Mouse (Mus musculus) 3T3-L1 (cell line): ENCODE results near the gene Ldlrad1.
A peak's percentile ranks its signal among the peaks of the same experiment; 100 is the strongest.

ENCODE experiments used
- DNase-seq: peaks from one replicate; pipeline ENCODE4 v3.0.0-alpha.2; 2015; ENCODE audit warnings: low read depth, low spot score

Gene Ldlrad1

DNA sequence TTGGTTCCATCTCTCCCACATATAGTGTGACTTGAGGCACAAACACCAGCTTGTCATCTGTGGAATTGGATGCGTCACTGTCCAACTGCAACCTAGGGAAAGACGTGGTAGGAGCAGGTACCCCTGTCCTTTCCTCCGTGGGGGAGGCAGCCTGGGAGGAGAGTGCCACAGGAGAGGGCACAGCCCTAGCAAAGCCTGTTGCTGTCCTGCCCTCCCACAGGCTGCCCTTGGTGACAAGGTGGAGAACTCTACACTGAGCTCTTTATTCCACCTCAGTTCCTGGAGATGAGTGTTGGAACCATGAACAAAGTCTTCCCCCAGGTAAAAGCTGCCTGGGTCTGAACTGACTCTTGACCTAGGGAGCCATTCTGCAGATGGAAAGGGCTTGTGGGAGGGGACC is at the start of gene Ldlrad1:
TSS of gene Ldlrad1 (plus strand) at position 301 of the 400 bp plus-strand sequence.
- no peak for DNase-seq

DNA sequence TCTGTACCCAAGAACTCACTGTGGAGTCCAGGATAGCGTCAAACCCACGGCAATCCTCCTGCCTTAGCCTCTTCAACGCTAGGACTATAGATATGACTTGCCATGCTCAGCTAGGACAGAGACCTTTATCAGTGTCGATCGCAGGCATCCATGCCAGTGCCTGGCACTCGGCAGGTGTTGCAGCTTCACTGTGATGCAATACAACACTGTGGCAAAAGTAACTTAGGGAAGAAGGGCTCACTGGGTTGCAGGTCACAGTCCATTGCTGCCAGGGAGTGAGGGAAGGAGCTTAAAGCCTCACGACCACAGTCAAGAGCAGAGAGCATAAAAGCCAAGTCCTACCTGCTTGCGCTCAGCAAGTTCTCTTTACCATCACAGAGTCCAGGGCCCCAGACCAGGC is 48.8 kb upstream of the Ldlrad1 start:
- DNase-seq: no peak

DNA sequence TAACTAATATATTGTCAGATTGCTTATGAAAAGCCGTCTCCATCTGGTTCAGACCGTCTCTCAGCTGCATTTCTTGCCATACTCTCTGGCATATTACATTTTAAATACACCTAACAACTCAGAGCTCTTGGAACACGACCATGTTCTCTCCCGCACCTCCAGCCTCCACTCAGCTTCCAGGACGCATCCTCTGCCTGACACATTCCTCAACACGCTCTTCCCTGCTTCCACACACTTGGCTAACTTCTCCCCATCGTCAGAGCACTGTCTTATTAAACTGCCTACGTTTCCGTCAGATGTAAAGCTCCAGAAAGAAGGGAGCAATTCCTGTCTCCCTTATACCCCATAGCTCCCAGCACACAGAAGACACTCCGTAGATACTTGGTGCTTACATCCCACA is 45.6 kb upstream of the Ldlrad1 start:
- no peak for DNase-seq

DNA sequence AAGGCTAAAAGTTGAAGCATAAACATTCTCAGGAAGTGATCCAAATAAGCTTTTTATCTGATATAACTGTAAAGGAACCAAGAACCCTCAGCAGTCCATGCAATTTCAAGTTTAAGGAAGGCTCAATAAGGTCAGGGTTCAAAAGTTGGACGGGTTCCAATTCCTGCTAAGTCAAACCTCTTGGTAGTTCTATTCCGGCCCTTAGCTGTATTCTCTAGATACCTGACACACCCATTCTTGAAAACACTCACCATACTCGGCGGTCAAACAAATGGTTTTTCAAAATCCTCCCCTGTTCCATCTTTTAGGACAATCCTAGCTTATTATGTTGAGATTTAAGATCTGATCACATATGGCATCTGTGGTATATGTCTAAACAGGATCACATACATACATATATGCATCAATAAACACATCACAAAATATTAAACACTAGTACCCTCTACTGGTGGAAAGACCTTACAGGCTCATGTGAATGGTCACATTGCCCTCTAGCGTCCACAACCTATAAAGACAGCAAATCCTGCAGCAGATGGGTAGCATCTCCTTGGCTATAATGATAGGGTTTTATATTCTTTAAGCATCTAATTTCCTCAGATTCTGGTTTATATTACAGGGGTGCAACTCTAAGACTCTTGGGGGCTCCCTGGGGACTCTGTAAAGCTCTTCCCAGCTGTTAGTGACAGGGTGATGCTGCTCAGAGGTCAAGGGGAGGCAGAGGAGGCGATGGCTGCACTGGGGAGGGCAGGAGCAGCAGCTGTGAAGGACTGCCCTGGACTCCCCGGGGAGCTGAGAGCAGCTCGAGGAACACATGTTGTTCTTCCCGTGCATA is 45.0 kb upstream of the Ldlrad1 start:
- peak; percentile 86 for DNase-seq

DNA sequence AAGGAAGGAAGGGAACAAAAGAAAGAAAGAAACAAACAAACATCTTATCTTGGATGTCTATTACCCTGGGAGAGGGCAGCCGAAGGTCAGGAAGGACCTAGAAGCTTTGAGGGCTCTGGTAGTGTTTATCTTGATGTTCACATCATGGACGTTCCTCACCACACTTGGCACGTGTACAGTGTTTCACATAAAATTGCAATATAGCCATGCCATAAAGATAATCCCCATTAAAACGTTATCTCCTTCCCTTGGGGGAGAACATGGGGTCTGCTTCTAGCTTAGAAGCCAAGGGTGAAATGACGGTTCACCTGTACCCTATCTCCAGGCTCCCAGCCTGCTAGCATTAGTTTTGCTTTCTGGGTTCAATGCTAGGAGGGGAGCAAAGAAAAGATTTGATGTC is 42.3 kb upstream of the Ldlrad1 start:
- no peak for DNase-seq

DNA sequence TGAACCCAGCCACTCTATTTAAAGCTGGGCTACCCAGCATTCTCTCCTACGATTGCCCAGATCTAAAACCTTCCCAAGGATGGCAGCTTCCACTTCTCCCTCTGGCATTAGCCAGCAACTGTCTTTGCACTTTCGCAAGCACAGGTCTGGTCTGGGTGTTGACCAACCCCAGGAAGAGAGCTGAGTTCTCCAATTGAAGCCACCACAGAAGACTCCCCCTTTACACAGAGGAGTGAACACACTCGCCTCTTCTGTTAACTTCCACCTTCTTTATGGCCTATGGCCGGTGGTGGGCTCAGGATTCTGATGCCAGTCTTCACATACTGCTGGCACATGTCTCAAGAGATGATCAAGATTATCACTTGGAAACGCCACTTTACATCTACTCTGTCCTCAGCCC is 41.2 kb upstream of the Ldlrad1 start:
- DNase-seq: no peak

DNA sequence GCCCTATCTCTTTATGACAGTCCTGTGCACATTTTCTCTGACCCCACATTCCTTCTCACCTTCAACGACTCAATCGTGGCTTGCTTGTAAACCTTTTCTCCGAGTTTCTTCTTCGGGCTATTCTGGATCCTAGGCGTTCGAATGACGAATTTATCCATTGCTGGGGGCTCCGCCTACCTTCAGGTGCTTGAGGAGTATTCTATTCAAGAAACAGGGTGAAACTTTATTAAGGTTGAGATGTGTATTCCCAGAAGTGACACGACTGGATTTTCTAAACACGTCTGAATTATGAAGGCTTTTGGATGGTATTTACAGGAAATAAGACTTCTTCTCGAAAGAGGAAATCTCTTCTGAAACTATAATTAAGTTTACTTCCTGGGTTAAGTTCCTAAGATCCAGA is 31.5 kb upstream of the Ldlrad1 start:
- peak; percentile 34 for DNase-seq

DNA sequence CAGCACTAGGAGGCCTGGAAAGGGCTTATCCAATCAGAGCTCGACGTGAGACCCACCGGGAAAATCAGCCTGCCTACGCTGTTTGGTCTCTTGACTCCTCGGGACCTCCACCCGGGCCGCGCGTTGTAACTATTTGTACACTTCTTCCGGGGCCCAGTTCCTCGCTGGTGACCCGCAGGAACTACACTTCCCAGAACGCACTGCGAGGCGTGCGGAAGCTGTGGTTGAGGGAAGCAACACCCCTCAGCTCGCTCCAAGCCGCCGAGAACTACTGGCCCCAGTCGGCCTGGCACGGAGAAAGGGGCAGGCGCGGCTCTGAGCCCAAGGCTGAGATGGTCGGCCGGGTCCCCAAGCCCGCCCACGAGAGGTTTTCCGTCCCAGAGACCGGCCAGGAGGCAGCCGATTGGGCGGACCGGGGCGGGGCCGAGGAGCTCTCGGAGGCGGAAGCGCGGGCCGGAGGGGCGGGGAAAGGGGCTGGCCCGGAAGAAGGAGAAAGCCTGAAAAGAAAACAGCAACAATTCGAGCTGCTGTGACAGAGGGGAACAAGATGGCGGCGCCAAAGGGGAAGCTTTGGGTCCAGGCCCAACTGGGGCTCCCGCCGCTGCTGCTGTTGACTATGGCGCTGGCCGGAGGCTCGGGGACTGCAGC is 30.7 kb upstream of the Ldlrad1 start, which contains the start of gene Tmem59:
TSS of gene Tmem59 (plus strand) at position 218 of the 648 bp plus-strand sequence.
- peak; percentile 97 for DNase-seq

DNA sequence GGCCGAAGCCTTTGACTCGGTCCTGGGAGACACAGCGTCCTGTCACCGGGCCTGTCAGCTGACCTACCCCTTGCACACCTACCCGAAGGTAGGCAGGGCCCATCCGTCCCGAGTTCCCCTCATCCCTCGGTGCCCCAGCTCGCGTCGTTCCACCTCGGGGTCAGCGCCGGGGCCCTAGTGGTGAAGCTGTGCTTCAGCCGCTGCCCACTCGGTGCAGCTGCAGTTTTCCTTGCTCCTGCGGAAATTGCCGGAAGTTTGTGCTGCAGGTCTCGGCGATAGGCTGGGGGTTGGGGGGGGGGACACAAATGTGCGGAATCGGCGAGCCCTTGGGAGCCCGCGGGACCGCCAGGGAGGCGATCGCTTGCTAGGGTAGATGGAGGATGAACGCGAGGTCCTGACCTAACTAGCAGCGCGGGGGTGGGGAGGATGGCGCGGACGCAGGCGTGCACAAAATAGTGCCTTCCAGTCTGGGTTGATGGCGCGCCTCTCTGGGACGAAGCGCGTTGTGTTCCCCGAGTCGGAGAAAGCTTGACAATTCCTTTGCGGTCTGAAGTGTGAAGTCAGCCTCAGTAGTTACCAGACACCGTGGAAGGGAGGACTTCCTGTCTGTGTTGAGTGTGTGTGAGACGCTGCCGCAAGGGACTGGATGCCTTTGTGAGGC is 30.0 kb upstream of the Ldlrad1 start, which contains the start of gene Tceanc2:
TSS of gene Tceanc2 (minus strand) at position 287 of the 661 bp plus-strand sequence.
- DNase-seq: peak; percentile 78

DNA sequence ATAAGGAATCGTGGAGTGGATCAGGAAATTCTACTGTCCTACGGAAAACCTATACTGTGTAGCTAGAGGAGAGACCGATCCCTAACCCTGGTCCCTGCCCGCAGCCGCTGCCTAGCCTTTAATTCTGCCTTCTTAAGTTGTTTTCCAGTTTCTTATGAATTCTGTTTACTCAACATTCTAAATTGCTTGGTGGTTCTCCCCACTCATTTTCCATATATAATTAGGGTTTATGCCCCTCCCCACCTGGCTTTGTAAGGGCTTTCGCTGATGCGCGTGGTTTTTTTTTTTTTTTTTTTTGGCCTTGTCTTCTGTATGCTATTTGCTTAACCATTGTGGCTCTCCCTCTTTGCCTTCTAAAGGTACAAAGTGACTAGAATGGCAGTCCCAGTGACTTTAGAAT is 29.4 kb upstream of the Ldlrad1 start:
- peak; percentile 45 for DNase-seq

DNA sequence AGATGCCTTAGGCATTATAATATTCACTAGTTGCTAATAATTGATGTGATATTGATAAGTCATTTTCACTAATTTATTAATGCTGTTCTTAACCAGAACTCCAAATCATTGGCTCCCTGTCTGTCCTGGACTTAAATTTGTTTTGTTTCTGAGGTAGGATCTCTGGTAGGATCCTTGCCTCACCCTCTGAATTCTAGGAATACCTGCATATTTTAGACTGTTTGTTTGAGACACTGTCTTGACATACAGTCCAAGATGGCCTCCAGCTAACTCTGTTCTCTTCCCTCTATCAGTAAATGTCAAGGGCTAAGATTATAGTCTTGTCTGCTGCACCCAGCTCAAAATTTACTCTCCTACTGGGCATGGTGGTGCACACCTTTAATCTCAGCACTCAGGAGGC is 28.2 kb upstream of the Ldlrad1 start:
- DNase-seq: no peak

DNA sequence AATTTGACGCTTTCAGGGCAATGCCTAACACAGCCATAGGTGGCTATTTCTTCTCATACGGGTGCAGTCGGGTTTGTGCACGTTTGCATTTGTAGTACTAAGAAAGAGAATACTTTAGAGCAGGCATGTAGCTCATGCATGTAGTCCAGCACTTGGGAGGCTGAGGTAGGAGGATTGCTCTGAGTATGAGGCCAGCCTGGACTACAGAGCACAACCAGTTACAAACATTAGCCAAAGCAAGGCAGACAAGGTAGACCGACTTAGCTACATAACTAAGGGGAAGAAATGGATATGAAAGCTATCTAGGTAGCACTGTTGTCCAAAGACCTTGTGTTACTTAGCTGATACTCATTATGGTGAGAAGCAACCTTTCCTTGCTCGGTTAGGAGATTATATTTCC is 27.1 kb upstream of the Ldlrad1 start:
- peak; percentile 29 for DNase-seq

DNA sequence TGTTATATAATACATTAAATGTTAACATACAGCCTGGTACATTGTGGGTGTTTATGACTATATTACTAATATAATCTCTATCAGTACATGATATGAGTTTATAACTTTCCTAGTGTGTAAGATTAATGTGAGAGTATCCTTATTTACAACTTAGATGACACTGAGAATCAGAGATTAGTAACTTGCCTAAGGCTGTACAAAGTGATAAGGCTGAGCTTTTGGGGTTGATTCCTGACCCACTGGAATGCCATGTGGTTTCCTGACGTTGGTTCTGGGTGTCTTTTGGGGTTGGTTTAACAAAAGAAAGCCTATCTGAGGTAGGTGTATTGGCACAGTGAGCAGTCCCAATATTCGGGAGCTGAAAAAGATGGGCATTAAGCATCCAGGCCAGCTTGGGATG is 26.2 kb upstream of the Ldlrad1 start:
- DNase-seq: peak; percentile 64

DNA sequence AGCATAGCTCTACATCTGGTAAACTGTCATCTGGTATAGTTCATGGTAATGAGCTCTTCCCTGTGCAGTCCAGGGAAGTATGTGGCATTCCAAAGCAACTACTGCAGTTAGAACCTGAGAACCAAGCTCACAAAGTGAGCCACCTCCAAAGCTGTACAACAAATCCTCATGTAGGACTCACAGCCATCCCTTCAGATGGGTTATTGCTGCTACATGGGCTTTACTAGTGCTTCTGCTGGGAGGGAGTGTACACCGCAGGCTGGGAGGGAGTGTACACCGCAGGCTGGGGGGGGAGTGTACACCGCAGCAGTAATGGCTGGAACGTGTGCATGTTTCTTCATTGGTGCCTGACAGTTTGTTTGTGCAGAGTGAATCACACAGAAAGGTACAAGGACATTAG is 25.8 kb upstream of the Ldlrad1 start:
- DNase-seq: no peak

DNA sequence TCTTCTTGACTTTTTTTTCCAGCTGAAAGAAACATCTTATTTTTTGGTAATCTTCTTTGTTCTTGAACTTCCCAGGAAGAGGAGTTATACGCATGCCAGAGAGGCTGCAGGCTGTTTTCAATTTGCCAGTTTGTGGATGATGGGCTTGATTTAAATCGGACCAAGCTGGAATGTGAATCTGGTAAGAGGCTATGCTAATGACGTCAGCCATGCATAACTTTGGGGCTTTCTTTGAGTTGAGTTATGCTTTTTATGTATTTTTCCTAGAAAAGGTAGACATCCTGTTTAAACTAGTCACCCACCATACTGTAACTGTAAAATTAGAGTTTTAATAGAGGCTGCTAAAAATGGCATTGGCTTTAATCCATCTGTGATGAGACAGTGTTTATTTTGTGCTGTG is 23.3 kb upstream of the Ldlrad1 start:
- DNase-seq: peak; percentile 63

DNA sequence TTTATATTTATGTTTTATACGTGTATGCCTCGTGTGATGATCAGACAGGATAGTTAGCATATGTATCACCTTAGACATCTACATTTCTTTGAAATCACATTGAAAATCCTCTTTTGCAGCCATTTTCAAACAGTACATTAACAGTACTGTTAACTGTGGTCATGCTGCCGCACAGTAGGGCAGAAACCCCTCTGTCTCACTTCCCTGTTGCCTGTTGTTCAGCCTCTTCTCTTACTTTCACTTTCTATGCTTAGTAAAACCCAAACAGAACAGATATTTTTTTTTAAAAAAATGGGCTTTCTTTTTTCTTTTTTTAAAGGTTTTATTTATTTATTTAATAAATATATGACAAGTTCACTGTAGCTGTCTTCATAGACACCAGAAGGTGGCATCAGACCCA is 15.1 kb upstream of the Ldlrad1 start:
- DNase-seq: no peak

DNA sequence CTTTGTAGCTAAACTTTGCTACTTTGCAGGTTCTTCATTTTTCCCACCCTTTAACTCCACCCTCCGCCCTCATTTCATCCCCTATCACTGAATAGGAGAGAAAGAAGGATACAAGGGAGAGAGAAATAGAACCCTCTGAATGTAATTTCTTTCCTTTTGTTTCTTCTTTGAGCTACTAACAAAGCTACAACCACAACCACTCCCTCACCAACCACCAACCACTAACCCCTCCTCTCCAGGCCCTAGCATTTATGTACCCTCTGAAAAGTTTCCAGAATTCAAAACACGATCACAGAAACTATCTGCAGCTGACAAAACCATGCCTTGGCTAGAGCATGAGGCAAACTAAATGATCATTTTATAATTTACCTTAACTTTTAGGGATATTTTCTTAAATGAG is 12.5 kb upstream of the Ldlrad1 start:
- DNase-seq: no peak

DNA sequence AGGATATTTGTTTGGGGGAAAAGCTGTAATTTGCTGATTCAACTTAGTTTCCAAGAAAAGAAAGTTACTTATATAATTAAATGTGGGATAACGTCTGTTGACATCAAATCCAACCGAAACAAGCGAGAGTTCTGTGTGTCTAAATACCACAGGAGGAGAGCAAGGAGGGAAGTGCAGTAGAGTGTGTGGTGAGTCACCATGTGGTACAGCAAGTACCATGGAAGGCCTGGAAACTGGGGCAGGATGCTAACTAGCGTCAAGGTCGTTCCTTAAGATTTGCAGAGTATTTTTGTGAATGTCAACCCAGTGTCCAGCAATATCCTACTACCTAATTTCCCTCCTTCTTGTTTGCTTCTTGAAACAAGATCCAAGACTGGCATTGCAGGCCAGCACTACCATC is 10.9 kb upstream of the Ldlrad1 start:
- DNase-seq: no peak

DNA sequence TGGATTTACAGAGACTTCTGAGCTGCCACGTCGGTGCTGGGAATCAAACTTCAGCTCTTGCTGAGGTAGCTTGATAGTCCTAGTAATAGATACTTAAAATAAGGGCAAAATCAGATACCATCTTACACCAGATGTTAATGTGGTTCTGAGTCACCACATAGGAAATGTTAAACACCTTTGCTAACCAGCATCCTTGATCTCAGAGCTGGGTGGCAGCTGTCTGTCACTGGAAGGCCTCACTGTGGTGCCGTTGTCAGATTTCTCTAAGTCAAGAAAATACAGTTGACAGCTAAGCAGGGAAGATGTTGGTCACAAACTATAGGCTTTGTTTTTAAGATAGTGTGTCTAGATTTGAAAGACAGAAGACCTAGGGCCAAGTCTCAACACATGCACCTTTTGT is 7.2 kb upstream of the Ldlrad1 start:
- no peak for DNase-seq

DNA sequence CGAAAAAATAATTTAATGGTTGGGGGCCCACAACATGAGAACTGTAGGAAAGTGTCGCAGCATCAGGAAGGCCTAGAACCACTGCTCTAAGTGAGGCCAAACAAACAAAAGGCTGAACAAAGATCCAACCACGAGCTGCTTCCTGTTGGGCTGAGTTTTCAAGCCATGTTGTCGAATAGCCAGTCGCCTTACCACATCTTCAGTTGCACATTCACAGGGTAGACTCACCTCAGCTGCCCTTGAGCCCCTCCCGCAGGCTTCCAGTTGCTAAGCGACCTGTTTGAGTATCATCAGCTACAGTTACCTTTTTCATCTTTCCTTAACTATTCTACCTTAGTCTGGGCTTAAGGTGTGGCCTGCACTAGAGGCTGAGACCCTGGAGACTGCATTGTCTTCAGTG is 6.0 kb upstream of the Ldlrad1 start:
- no peak for DNase-seq

DNA sequence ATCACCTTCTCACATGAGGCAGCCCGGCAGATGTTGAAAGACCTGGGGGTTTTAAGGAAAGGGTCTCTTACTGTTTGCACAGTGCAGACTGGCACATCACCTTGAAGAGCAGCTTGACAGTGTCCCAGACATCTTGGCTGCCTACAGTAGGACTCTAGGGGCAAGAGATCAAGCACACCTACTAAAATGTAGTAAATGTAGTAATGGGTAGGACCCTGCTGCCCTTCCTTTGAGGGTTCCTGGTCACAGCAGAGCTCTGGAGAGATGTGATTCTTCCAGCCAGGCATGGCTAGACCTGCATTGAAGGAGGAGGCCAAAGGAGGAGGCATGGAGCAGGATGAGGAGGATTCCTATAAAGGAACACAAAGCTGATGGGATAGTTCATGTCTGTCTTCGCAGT is 2.0 kb upstream of the Ldlrad1 start:
- no peak for DNase-seq

DNA sequence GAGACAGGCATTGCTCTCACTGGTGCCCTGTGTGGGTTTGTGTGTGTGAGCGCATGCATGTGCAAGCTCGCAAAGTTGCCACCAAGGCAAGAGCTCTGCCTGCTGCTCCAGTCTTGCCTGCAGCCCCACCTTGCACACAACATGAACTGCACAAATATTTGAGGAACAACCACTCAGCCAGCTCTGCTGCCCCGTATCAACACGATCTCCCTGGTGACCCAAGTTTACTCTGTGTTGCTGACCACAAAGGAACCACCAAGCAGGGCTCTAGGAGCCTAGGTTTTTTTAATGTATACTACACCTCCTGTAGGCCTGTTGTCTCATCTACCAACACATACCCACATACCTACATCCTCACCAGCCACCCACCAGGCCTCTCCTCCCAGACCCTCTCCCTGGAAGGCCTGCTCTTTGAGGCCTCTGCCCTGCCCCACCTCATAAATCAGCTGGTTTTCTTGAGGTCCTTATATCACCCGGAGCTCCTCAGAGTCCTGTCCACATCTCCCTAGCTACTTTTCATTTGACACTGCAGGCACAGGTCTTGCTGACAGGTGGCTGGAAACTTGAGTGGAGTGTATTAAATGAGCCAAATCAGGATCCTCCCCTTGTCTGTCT is 1.6 kb downstream of the Ldlrad1 start:
- DNase-seq: no peak
